Mouse (Mus musculus): ENCODE measurements around the gene Mrpl19. TPM values are rescaled to one million over a fixed set of nuclear protein-coding genes. Genes with fewer than 3 reads are reported as not detected.

Mrpl19 gene
- polyA plus RNA-seq, 2 experiments = 5.6 to 18.8 TPM

DNA sequence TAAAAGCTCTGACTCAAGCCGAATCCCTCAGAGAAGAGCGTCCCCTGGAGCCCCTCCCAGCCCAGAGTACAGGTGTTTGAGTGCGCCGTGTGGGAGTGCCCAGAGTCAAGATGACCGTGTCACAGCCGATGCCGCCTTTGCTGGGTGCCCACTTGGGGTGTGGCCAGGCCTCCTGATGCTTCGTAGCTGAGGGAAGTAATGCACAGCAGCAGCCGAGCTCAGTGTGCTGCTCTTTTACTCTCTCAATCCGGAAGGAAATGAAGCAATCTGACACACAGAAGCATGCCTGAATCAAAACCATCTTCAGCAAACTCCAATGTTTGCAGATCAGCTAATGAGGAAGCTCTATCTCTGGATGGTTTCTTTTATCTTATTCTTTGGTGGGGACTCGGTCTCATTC, 7.8 kb downstream of the Mrpl19 start:
- 68% methylated on average over 11 of the region's 11 CpGs for WGBS (ENCODE audit: insufficient replicate concordance)

DNA sequence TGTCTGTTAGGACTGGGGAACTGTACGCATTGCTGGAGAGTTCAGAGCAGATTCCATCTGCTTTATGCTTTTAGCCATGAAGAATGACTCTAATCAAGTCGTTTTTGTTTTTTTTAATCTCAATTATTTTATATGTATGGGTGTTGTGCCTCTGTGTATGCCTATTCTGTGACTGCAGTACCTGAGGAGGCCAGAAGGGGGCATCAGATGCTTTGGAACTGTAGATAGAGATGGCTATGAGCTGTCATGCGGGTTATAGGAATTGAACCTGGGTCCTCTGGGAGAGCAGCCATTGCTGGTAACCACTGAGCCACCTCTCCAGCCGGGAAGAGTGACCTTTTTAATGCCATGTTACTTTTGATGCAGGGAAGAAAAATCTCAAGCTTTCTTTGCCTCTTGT, 9.4 kb downstream of the Mrpl19 start:
- 76% methylated on average over 4 of the region's 4 CpGs for WGBS (ENCODE audit: insufficient replicate concordance)
- peak in 1 of 3 experiments; percentile 24 for DNase-seq (ENCODE audit: low read depth in 3 of 3, low spot score in 3 of 3)
- no peak overlapping the region for H3K27ac ChIP-seq

More for the DNA sequence above, 7.8 kb downstream of the Mrpl19 start:
- TF ChIP-seq CTCF (IDR thresholded peaks at IDR 0.05; ENCODE audit: low read depth) (no peak), EP300 (IDR thresholded peaks at IDR 0.05; ENCODE audit: low read depth) (no peak)
- no peak overlapping the region for H3K9ac ChIP-seq (replicated peaks)
- no peak overlapping the region for H3K4me3 ChIP-seq (ENCODE audit: insufficient read depth in 1 of 2, low read depth in 2 of 2, low read length in 2 of 2)
- DNase-seq (ENCODE audit: low read depth in 3 of 3, low spot score in 3 of 3) (no peak), ATAC-seq (ENCODE audit: insufficient read depth) (no peak)
- no peaks in the 10 kb centered on the region for H3K9me3 ChIP-seq (ENCODE audit: control insufficient read depth, low read length)
- H3K4me2 ChIP-seq (ENCODE audit: low read depth) = no peak overlapping the region
- H3K27ac ChIP-seq = no peak overlapping the region
- H3K36me3 ChIP-seq (replicated peaks; ENCODE audit: control insufficient read depth, insufficient read depth, low read depth) = peaks cover 38% of the 10 kb centered on the region
- no peaks in the 10 kb centered on the region for H3K4me1 ChIP-seq (replicated peaks; ENCODE audit: control insufficient read depth in 2 of 2, insufficient read depth in 2 of 2, low read length in 1 of 2)
- no peaks in the 10 kb centered on the region for H3K27me3 ChIP-seq (ENCODE audit: control insufficient read depth, insufficient read depth, low read length)

DNA sequence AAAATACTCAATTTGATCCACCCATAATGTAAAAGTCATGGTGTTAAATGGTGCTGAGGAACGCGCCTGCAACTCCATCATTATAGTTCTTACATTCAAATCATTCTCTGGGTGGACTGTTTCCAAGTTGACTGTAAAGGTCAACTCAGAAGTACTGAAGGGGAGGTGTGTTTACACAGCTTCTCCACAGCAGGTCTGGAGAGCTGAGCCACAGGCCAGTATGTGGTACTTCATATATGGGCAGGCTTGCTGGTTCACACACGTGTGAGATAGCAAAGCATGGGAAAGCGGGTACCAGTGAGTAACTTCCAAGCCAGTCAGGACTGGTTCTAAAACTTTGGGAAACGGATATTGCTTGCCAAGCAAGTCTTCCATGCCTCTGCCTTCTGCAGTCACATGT, 10.6 kb downstream of the Mrpl19 start:
- no peak overlapping the region for H3K4me2 ChIP-seq (ENCODE audit: low read depth)
- TF ChIP-seq EP300 (IDR thresholded peaks at IDR 0.05; ENCODE audit: low read depth) (no peak), CTCF (IDR thresholded peaks at IDR 0.05; ENCODE audit: low read depth) (no peak)
- DNase-seq (ENCODE audit: low read depth in 3 of 3, low spot score in 3 of 3) (no peak), ATAC-seq (ENCODE audit: insufficient read depth) (no peak)
- no peak overlapping the region for H3K9ac ChIP-seq (replicated peaks)
- 80% methylated on average over 5 of the region's 5 CpGs for WGBS (ENCODE audit: insufficient replicate concordance)
- no peak overlapping the region for H3K4me3 ChIP-seq (ENCODE audit: insufficient read depth in 1 of 2, low read depth in 2 of 2, low read length in 2 of 2)
- H3K27ac ChIP-seq = no peak overlapping the region
- no peaks in the 10 kb centered on the region for H3K9me3 ChIP-seq (ENCODE audit: control insufficient read depth, low read length)
- no peaks in the 10 kb centered on the region for H3K4me1 ChIP-seq (replicated peaks; ENCODE audit: control insufficient read depth in 2 of 2, insufficient read depth in 2 of 2, low read length in 1 of 2)
- no peaks in the 10 kb centered on the region for H3K27me3 ChIP-seq (ENCODE audit: control insufficient read depth, insufficient read depth, low read length)
- H3K36me3 ChIP-seq (replicated peaks; ENCODE audit: control insufficient read depth, insufficient read depth, low read depth) = peaks cover 31% of the 10 kb centered on the region

More for the DNA sequence above, 9.4 kb downstream of the Mrpl19 start:
- Histone ChIP-seq H3K4me2 (ENCODE audit: low read depth) (no peak overlapping the region), H3K4me1 (replicated peaks; ENCODE audit: control insufficient read depth in 2 of 2, insufficient read depth in 2 of 2, low read length in 1 of 2) (no peaks in the 10 kb centered on the region), H3K36me3 (replicated peaks; ENCODE audit: control insufficient read depth, insufficient read depth, low read depth) (peaks cover 35% of the 10 kb centered on the region), H3K4me3 (ENCODE audit: insufficient read depth in 1 of 2, low read depth in 2 of 2, low read length in 2 of 2) (no peak overlapping the region), H3K9me3 (ENCODE audit: control insufficient read depth, low read length) (no peaks in the 10 kb centered on the region), H3K9ac (replicated peaks) (no peak overlapping the region), H3K27me3 (ENCODE audit: control insufficient read depth, insufficient read depth, low read length) (no peaks in the 10 kb centered on the region)
- peak; percentile 66 for TF ChIP-seq CTCF (IDR thresholded peaks at IDR 0.05; ENCODE audit: low read depth)
- TF ChIP-seq EP300 (IDR thresholded peaks at IDR 0.05; ENCODE audit: low read depth) = no peak
- no peak for ATAC-seq (ENCODE audit: insufficient read depth)

DNA sequence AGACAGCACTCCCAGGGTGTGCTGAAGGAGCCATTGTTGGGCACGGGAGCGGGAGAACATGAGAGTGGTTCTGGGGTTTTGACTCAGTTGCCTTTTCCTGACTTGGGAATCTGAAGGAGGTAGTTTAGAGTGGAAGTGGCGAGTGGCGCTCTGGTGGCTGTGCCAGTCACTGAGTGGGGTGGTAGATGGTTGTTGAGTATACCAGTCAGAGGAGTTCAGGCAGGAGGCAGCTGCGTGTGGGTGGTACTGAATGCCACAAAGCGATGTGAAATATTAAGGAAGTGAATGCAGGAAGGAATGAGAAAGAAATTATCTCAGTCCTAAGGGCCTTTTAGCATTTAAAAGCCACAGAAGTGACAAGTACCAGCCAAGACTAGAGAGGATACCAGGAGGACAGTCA, 18.9 kb downstream of the Mrpl19 start:
- DNase-seq (ENCODE audit: low read depth in 3 of 3, low spot score in 3 of 3) (no peak), ATAC-seq (ENCODE audit: insufficient read depth) (no peak)
- Histone ChIP-seq H3K27me3 (ENCODE audit: control insufficient read depth, insufficient read depth, low read length) (no peaks in the 10 kb centered on the region), H3K4me1 (replicated peaks; ENCODE audit: control insufficient read depth in 2 of 2, insufficient read depth in 2 of 2, low read length in 1 of 2) (no peaks in the 10 kb centered on the region), H3K4me2 (ENCODE audit: low read depth) (no peak overlapping the region), H3K4me3 (ENCODE audit: insufficient read depth in 1 of 2, low read depth in 2 of 2, low read length in 2 of 2) (no peak overlapping the region), H3K9ac (replicated peaks) (no peak overlapping the region), H3K27ac (no peak overlapping the region), H3K9me3 (ENCODE audit: control insufficient read depth, low read length) (no peaks in the 10 kb centered on the region), H3K36me3 (replicated peaks; ENCODE audit: control insufficient read depth, insufficient read depth, low read depth) (peaks cover 47% of the 10 kb centered on the region)
- 85% methylated on average over 6 of the region's 6 CpGs for WGBS (ENCODE audit: insufficient replicate concordance)
- no peak for TF ChIP-seq CTCF (IDR thresholded peaks at IDR 0.05; ENCODE audit: low read depth)
- TF ChIP-seq EP300 (IDR thresholded peaks at IDR 0.05; ENCODE audit: low read depth) = no peak

DNA sequence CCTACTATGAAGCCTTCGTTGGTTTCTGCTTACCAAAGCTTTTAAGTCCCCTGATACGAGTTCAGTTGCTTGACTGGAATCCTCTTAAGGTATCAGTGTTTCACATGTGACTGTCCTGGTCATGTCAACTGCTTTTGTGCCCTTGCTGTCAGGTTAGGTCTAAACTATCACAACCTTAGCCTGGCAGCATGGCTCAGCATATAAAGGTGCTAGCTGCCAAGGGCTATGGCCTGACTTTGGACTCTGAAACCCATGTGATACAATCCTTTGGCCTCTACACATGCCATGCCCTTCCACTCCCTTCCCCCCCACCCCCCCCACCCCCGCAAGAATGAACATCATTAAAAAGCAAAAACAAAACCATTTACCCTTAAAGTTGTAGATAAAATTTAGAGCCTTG, 21.3 kb downstream of the Mrpl19 start:
- Histone ChIP-seq H3K36me3 (replicated peaks; ENCODE audit: control insufficient read depth, insufficient read depth, low read depth) (peaks cover 53% of the 10 kb centered on the region), H3K27ac (no peak overlapping the region), H3K4me3 (ENCODE audit: insufficient read depth in 1 of 2, low read depth in 2 of 2, low read length in 2 of 2) (no peak overlapping the region), H3K4me2 (ENCODE audit: low read depth) (no peak overlapping the region), H3K9me3 (ENCODE audit: control insufficient read depth, low read length) (no peaks in the 10 kb centered on the region), H3K27me3 (ENCODE audit: control insufficient read depth, insufficient read depth, low read length) (no peaks in the 10 kb centered on the region), H3K4me1 (replicated peaks; ENCODE audit: control insufficient read depth in 2 of 2, insufficient read depth in 2 of 2, low read length in 1 of 2) (no peaks in the 10 kb centered on the region), H3K9ac (replicated peaks) (no peak overlapping the region)
- ATAC-seq (ENCODE audit: insufficient read depth) (no peak), DNase-seq (ENCODE audit: low read depth in 3 of 3, low spot score in 3 of 3) (no peak)
- TF ChIP-seq CTCF (IDR thresholded peaks at IDR 0.05; ENCODE audit: low read depth) (no peak), EP300 (IDR thresholded peaks at IDR 0.05; ENCODE audit: low read depth) (no peak)
- WGBS (ENCODE audit: insufficient replicate concordance) = 70% methylated on average over 3 of the region's 3 CpGs
